Mouse (Mus musculus) embryonic facial prominence, embryonic 14.5 days (tissue): ENCODE results near the gene Mpped2. TPM values are rescaled to one million over a fixed set of nuclear protein-coding genes. Genes with fewer than 3 reads are reported as not detected.

ENCODE experiments used
- ATAC-seq: fragments of 200-750 bp; cut with Nextera tagmentation; 2 replicates; pipeline ENCODE4 v1.8.0; 2017; ENCODE audit warnings: low read depth, moderate number of reproducible peaks, moderate TSS enrichment
- DNase-seq: peaks from one replicate; pipeline ENCODE4 v3.0.0-alpha.2; 2015; ENCODE audit warnings: low spot score
- H3K27ac ChIP-seq: fragments of 300-500 bp; sonication (generic); replicated peaks from 2 replicates; pipeline ENCODE4 v1.5.1; 2014; ENCODE audit warnings: low read depth, mild to moderate bottlenecking, low read length, moderate library complexity
- H3K27me3 ChIP-seq: fragments of 300-500 bp; sonication (generic); replicated peaks from 2 replicates; pipeline ENCODE4 v1.6.1; 2014; ENCODE audit warnings: low read length; ENCODE audit not compliant: control insufficient read depth, insufficient read depth
- H3K36me3 ChIP-seq: fragments of 300-500 bp; sonication (generic); 2 replicates; pipeline ENCODE4 v1.6.1; 2014; ENCODE audit warnings: low read length, mixed read lengths; ENCODE audit not compliant: control insufficient read depth, insufficient read depth
- H3K4me1 ChIP-seq: fragments of 300-500 bp; sonication (generic); 2 replicates; pipeline ENCODE4 v1.6.1; 2014; ENCODE audit warnings: antibody characterized with exemption, low read length; ENCODE audit not compliant: control insufficient read depth, insufficient read depth
- H3K4me2 ChIP-seq: fragments of 300-500 bp; sonication (generic); 2 replicates; pipeline ENCODE4 v1.6.1; 2014; ENCODE audit warnings: low read depth, mild to moderate bottlenecking, low read length, moderate library complexity, mixed read lengths
- H3K4me3 ChIP-seq: fragments of 300-500 bp; sonication (generic); 2 replicates; pipeline ENCODE4 v1.5.1; 2014; ENCODE audit warnings: low read depth, mild to moderate bottlenecking, low read length
- H3K9ac ChIP-seq: fragments of 300-500 bp; sonication (generic); 2 replicates; pipeline ENCODE4 v1.6.1; 2014; ENCODE audit warnings: low read depth, mild to moderate bottlenecking, low read length, moderate library complexity, mixed read lengths
- H3K9me3 ChIP-seq: fragments of 300-500 bp; sonication (generic); 2 replicates; pipeline ENCODE4 v1.6.1; 2016; ENCODE audit warnings: low read length; ENCODE audit not compliant: control insufficient read depth
- WGBS: fragments of 180-500 bp; shearing (Covaris S2); extraction: QIAGEN DNeasy Blood & Tissue Kit; methylation state at CpG from one replicate; pipeline ENCODE4 v1.1.7; 2014; 5-methylcytosine and 5-hydroxymethylcytosine counted together
- polyA plus RNA-seq: library from polyadenylated mRNA; unstranded; fragments of >200 nt; fragmentation: Nextera tagmentation; extraction: Ambion mirVana; gene quantifications from 2 replicates; pipeline ENCODE4 v1.2.1, GENCODE M21; 2014

Gene Mpped2
- polyA plus RNA-seq: 52.5 and 63.5 TPM in 2 replicates

- Histone ChIP-seq H3K27me3 (0 out of 2 replicates have a peak, but pooled peaks cover 3% of the 10 kb centered on the region), H3K27ac (peak within 1 kb of the TSS; percentile 97), H3K4me3 (peak within 1 kb of the TSS; percentile 87), H3K4me1 (peaks cover 10% of the 10 kb centered on the region), H3K4me2 (peak within 1 kb of the TSS; percentile 95), H3K9me3 (no peaks in the 10 kb centered on the region), H3K9ac (peak within 1 kb of the TSS; percentile 96), H3K36me3 (no peaks in the 10 kb centered on the region)
- peak; percentile 79 for ATAC-seq
- peak; percentile 79 for DNase-seq
- WGBS: under 1% methylated on average over 33 of the region's 56 CpGs
Observed at GRCm38 (mm10) chr2:106692783-106693701, at the start of gene Mpped2. Mpped2 (plus strand) TSS chr2:106693269.

DNA sequence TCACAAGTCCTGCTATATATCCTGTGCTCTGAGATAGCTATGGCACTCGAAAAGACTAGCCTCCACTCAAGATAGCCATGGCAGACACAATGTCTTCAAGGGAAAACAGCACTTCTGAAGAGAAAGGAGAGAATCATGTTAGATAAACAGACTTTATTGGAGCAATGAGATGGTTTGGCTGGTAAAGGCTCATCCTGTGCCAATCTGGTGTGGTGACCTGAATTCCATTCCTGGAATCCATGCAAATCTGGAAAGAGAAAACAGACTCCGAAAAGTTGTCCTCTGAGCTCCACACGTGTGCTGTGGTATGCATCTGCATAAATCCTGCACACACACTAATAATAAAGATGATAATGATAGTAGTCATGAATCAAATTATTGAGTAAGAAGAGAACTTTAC, 48.3 kb upstream of the Mpped2 start:
- no peak overlapping the region for H3K4me3 ChIP-seq
- 61% methylated on average over 3 of the region's 3 CpGs for WGBS

DNA sequence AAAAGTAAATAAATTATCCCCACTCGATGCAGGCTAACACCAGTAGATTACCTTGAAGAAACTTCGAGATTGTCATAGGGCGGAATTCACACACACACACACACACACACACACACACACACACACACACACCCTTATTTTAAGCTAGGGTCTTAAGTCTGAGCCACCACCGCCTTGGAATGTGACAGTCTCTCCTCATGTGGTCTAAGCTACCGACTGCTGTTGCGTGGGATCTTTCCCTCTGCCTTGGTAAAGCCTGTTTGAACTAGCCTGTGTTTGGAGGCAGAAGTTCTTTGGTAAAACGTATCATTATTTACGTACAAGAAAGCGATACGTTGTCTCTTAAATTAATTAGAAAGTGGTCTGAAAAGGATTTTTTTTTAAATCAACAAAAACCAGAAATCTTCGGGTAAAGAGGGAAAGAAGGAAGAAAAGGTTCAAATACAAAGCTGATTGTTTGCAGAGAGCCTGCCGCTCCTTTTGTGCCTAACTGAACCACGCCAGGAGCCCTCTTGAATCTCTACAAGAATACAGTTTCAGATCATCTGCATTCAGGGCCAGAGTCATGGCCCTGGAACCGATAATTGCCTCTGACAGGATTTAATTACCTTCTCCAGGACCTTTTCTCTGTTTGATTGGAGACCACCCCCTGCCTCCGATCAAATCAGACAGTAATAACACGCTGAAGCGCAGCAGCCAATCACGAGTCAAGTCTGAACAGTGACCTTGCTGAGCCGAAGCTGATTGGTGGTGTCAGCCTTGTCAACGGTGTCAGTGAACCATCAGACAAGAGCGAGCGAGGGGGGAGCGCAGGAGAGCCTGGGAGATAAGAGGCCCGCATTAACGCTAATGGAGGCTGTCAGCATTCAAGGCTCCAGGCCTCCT, 43.1 kb upstream of the Mpped2 start:
- no peaks in the 10 kb centered on the region for H3K27me3 ChIP-seq
- no peaks in the 10 kb centered on the region for H3K4me1 ChIP-seq
- WGBS: 6% methylated on average over 25 of the region's 25 CpGs
- H3K9ac ChIP-seq: peak overlapping the region; percentile 47
- ATAC-seq (peak; percentile 96), DNase-seq (peak; percentile 97)
- peak overlapping the region; percentile 46 for H3K4me2 ChIP-seq
- H3K27ac ChIP-seq: peak overlapping the region; percentile 31; the same call in 1 of the 2 replicates
- peak overlapping the region; percentile 36 for H3K4me3 ChIP-seq
- H3K36me3 ChIP-seq: no peaks in the 10 kb centered on the region
- no peaks in the 10 kb centered on the region for H3K9me3 ChIP-seq

More for the DNA sequence above, 48.3 kb upstream of the Mpped2 start:
- no peaks in the 10 kb centered on the region for H3K36me3 ChIP-seq
- H3K9me3 ChIP-seq: no peaks in the 10 kb centered on the region
- no peak overlapping the region for H3K4me2 ChIP-seq
- no peaks in the 10 kb centered on the region for H3K27me3 ChIP-seq
- ATAC-seq (no peak), DNase-seq (no peak)
- H3K4me1 ChIP-seq: no peaks in the 10 kb centered on the region
- H3K9ac ChIP-seq: no peak overlapping the region
- no peak overlapping the region for H3K27ac ChIP-seq

- Histone ChIP-seq H3K36me3 (no peaks in the 10 kb centered on the region), H3K27me3 (no peaks in the 10 kb centered on the region), H3K9me3 (no peaks in the 10 kb centered on the region), H3K4me1 (0 out of 2 replicates have a peak, but pooled peaks cover 5% of the 10 kb centered on the region), H3K9ac (no peak overlapping the region), H3K4me3 (no peak overlapping the region), H3K27ac (no peak overlapping the region), H3K4me2 (no peak overlapping the region)
- 76% methylated on average over 8 of the region's 8 CpGs for WGBS
- ATAC-seq: no peak
- DNase-seq: no peak
Observed at GRCm38 (mm10) chr2:106652151-106652550, 40.9 kb upstream of the Mpped2 start.

DNA sequence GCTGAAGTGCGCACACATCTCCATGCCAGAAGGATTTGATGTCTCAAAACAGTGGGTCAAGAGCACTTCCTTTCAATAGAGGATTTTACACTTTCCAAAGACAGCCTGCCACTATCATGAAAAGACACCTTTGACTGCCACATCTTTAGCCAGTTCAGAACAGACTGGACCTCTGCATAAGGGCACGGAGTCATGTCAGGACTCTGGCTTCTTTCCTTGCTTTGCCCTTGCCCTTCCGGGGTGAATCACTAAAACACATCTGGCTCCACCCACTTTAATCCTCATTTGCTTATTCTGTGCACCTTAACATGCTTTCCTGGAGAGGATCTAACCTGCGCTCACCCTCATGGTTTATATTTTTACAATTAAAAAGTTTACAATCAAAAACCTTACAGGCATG, 40.3 kb upstream of the Mpped2 start:
- 83% methylated on average over 4 of the region's 4 CpGs for WGBS
- no peak overlapping the region for H3K4me3 ChIP-seq
- no peaks in the 10 kb centered on the region for H3K27me3 ChIP-seq

GRCm38 (mm10) chr2:106653261-106653660, 39.8 kb upstream of the Mpped2 start:
- H3K4me1 ChIP-seq: 0 out of 2 replicates have a peak, but pooled peaks cover 5% of the 10 kb centered on the region
- WGBS: 84% methylated on average over 4 of the region's 4 CpGs
- no peak overlapping the region for H3K27ac ChIP-seq
- ATAC-seq (no peak), DNase-seq (no peak)
- H3K36me3 ChIP-seq: no peaks in the 10 kb centered on the region
- H3K4me3 ChIP-seq: no peak overlapping the region
- H3K9me3 ChIP-seq: no peaks in the 10 kb centered on the region
- no peak overlapping the region for H3K9ac ChIP-seq
- H3K27me3 ChIP-seq: no peaks in the 10 kb centered on the region
- H3K4me2 ChIP-seq: no peak overlapping the region

More for the DNA sequence above, 40.3 kb upstream of the Mpped2 start:
- no peak for DNase-seq
- H3K4me1 ChIP-seq: 0 out of 2 replicates have a peak, but pooled peaks cover 5% of the 10 kb centered on the region
- no peaks in the 10 kb centered on the region for H3K9me3 ChIP-seq
- H3K36me3 ChIP-seq: no peaks in the 10 kb centered on the region
- H3K9ac ChIP-seq: no peak overlapping the region
- ATAC-seq: no peak
- H3K4me2 ChIP-seq: no peak overlapping the region
- no peak overlapping the region for H3K27ac ChIP-seq

DNA sequence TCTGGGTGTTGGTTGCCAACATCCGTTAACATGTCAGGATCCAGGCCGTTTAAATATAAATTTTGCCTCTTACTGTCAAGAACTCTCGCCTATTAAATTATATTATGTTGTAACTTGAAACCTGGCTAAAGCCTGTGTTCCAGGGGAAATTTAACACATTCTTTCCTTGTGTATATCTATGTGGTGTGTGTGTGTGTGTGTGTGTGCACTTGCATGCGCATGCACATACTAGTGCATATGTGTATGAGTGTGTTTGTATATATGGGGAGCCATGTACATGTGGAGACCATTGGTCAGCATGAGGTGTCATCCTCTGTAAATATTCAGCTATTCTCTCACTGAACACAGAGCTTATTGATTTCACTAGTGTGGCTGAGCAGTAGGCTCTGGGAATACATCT, 37.8 kb upstream of the Mpped2 start:
- H3K9me3 ChIP-seq: no peaks in the 10 kb centered on the region
- ATAC-seq (0 out of 2 replicates have a peak, but pooled peaks have one; percentile 24), DNase-seq (peak; percentile 45)
- no peak overlapping the region for H3K27ac ChIP-seq
- H3K27me3 ChIP-seq: no peaks in the 10 kb centered on the region
- H3K36me3 ChIP-seq: no peaks in the 10 kb centered on the region
- no peak overlapping the region for H3K4me2 ChIP-seq
- no peak overlapping the region for H3K4me3 ChIP-seq
- H3K4me1 ChIP-seq: 0 out of 2 replicates have a peak, but pooled peaks cover 5% of the 10 kb centered on the region
- 39% methylated on average over 4 of the region's 4 CpGs for WGBS
- H3K9ac ChIP-seq: no peak overlapping the region

DNA sequence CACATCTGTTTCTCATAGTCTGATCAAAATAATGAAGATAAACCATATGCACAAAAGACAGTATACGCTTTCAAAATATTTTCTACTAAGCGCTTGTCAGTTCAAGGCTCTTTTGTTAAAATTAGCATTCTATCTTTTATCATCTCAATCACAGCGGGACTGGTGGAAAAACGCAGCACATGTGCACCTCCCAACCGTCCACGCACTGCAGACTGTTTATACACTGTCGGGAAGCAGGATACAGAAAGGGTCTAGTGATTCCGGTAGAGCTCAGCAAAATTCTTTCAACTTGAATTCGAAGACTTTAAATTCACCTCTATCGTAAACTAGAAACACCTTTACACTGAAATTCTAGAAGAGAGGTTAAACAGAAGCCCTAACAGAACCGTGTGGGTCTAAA, 27.8 kb upstream of the Mpped2 start:
- no peak for DNase-seq
- Histone ChIP-seq H3K27me3 (no peaks in the 10 kb centered on the region), H3K9ac (no peak overlapping the region), H3K36me3 (no peaks in the 10 kb centered on the region), H3K4me1 (no peaks in the 10 kb centered on the region), H3K9me3 (no peaks in the 10 kb centered on the region), H3K4me3 (no peak overlapping the region), H3K27ac (no peak overlapping the region), H3K4me2 (peak overlapping the region; percentile 28; the same call in 1 of the 2 replicates)
- 21% methylated on average over 11 of the region's 11 CpGs for WGBS
- ATAC-seq: no peak
